Mouse (Mus musculus) erythroblast, embryonic 14.5 days (primary cell): ENCODE measurements at regions not wholly inside any gene's neighbourhood (a gene's known extent, or its start where the extent isn't known, plus 50 kb on each side); places are given as distances from the start of the nearest gene placed in this dataset.

ENCODE experiments used
- H3K27me3 ChIP-seq: 2 replicates; pipeline ENCODE4 v1.6.1; 2012; ENCODE audit warnings: inconsistent platforms; ENCODE audit not compliant: control insufficient read depth
- H3K36me3 ChIP-seq: 2 replicates; pipeline ENCODE4 v1.6.1; 2012; ENCODE audit warnings: mild to moderate bottlenecking, inconsistent platforms; ENCODE audit not compliant: control insufficient read depth
- H3K4me1 ChIP-seq: 2 replicates; pipeline ENCODE4 v1.6.1; 2012; ENCODE audit warnings: inconsistent platforms; ENCODE audit not compliant: control insufficient read depth
- H3K4me3 ChIP-seq: replicated peaks from 2 replicates; pipeline ENCODE3; 2012; ENCODE audit warnings: moderate library complexity, mild to moderate bottlenecking, inconsistent platforms
- H3K9me3 ChIP-seq: 2 replicates; pipeline ENCODE4 v1.6.1; 2012; ENCODE audit warnings: low read length, inconsistent platforms, mixed read lengths; ENCODE audit not compliant: control insufficient read depth
- GATA1 ChIP-seq: IDR thresholded peaks from 2 replicates; pipeline ENCODE4 v1.6.1; 2012; ENCODE audit warnings: low read length, inconsistent platforms, mixed read lengths
- TAL1 ChIP-seq: IDR thresholded peaks from 3 replicates; pipeline ENCODE4 v1.6.1; 2012; ENCODE audit warnings: low read length, inconsistent platforms, mixed read lengths

- TF ChIP-seq TAL1 (no peak), GATA1 (no peak)
- H3K27me3 ChIP-seq, result no peaks in the 10 kb centered on the region
- H3K4me3 ChIP-seq, result no peak overlapping the region
- no peaks in the 10 kb centered on the region for H3K4me1 ChIP-seq
- H3K9me3 ChIP-seq, result no peaks in the 10 kb centered on the region
- no peaks in the 10 kb centered on the region for H3K36me3 ChIP-seq
Observed at GRCm38 (mm10) chr14:25168310-25168709, 290.7 kb upstream of the Zmiz1 start.

GRCm38 (mm10) chr14:25173281-25173680 is 285.7 kb upstream of the Zmiz1 start:
- H3K36me3 ChIP-seq, result no peaks in the 10 kb centered on the region
- H3K4me3 ChIP-seq, result no peak overlapping the region
- TF ChIP-seq TAL1, result no peak
- no peak for TF ChIP-seq GATA1
- H3K9me3 ChIP-seq, result no peaks in the 10 kb centered on the region
- no peaks in the 10 kb centered on the region for H3K27me3 ChIP-seq
- no peaks in the 10 kb centered on the region for H3K4me1 ChIP-seq

DNA sequence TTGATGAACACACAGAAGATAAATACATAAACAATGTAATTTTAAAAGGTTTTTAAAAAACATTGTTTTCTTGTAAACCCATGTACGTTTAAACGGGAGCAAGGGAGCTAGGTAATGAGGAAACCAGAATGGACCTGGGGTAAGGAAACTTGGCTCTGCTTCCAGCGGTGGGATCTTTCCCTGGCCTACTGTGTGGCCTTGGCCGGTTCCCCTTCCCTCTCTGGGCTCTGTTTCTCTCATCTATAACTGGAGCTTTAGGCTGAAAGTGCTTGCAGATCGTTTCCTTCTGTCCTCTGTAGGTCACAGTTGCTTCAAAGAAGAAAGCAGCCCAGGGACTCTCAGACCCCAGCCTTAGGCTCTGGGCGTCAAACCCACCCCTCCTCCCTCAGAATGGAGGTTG is 285.1 kb upstream of the Zmiz1 start:
- Histone ChIP-seq H3K4me1 (no peaks in the 10 kb centered on the region), H3K4me3 (no peak overlapping the region)
- TF ChIP-seq TAL1 (no peak), GATA1 (no peak)

GRCm38 (mm10) chr14:25174402-25174801 is 284.6 kb upstream of the Zmiz1 start:
- no peaks in the 10 kb centered on the region for H3K27me3 ChIP-seq
- TF ChIP-seq GATA1 (no peak), TAL1 (no peak)
- no peaks in the 10 kb centered on the region for H3K36me3 ChIP-seq
- no peaks in the 10 kb centered on the region for H3K9me3 ChIP-seq
- H3K4me1 ChIP-seq, result no peaks in the 10 kb centered on the region
- no peak overlapping the region for H3K4me3 ChIP-seq

More for the DNA sequence above, 285.1 kb upstream of the Zmiz1 start:
- Histone ChIP-seq H3K36me3 (no peaks in the 10 kb centered on the region), H3K9me3 (no peaks in the 10 kb centered on the region), H3K27me3 (no peaks in the 10 kb centered on the region)

GRCm38 (mm10) chr14:25176206-25176605 is 282.8 kb upstream of the Zmiz1 start:
- TF ChIP-seq GATA1, result no peak
- TF ChIP-seq TAL1, result no peak
- Histone ChIP-seq H3K9me3 (no peaks in the 10 kb centered on the region), H3K27me3 (no peaks in the 10 kb centered on the region), H3K4me1 (no peaks in the 10 kb centered on the region), H3K36me3 (no peaks in the 10 kb centered on the region), H3K4me3 (no peak overlapping the region)

DNA sequence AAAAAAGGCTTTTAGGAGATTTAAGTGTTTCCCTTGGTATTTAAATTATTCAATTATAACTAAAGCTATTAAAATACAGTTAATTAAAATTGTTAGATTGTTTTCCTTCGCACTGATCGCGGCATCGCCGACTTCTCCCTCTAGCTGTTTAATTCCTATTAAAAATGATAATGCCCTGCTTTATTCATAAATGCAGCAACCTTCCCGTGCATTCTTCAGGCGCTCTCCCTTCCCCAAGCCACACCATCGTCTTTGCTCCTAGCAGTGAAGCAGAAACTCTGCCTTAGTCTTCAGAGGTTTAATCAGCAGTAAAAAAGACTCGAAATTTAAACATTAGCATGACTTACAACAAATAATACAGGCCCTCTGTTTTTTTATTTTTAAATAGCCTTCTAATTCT is 278.9 kb upstream of the Zmiz1 start:
- TF ChIP-seq TAL1 (no peak), GATA1 (no peak)
- Histone ChIP-seq H3K9me3 (no peaks in the 10 kb centered on the region), H3K4me3 (no peak overlapping the region), H3K4me1 (no peaks in the 10 kb centered on the region), H3K27me3 (no peaks in the 10 kb centered on the region), H3K36me3 (no peaks in the 10 kb centered on the region)

- Histone ChIP-seq H3K27me3 (no peaks in the 10 kb centered on the region), H3K9me3 (no peaks in the 10 kb centered on the region), H3K36me3 (no peaks in the 10 kb centered on the region), H3K4me1 (no peaks in the 10 kb centered on the region), H3K4me3 (no peak overlapping the region)
- TF ChIP-seq TAL1 (no peak), GATA1 (no peak)
Observed at GRCm38 (mm10) chr14:25181406-25181805, 277.6 kb upstream of the Zmiz1 start.

- H3K4me3 ChIP-seq, result no peak overlapping the region
- H3K9me3 ChIP-seq, result no peaks in the 10 kb centered on the region
- H3K27me3 ChIP-seq, result no peaks in the 10 kb centered on the region
- no peaks in the 10 kb centered on the region for H3K4me1 ChIP-seq
- H3K36me3 ChIP-seq, result no peaks in the 10 kb centered on the region
- TF ChIP-seq GATA1 (no peak), TAL1 (no peak)
Observed at GRCm38 (mm10) chr14:25184042-25184441, 274.9 kb upstream of the Zmiz1 start.

DNA sequence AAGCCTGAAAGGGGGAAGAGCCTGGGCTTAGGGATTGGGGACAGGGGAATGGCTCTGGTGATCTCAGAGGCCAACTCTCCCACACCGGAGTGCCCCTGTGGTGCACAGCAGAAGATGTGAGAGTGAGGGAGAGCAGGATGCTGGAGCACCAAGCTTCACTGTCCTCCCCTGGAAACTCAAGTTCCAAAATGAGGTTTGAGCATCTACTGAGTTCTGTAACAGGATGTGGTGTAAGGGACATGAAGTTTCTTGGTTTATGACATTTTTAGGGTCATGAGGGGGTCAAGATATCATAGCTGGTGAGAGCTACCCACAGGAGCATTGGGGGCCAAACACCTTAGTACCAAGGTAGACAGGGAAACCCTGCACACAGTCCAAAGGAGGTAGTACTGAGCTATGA is 274.1 kb upstream of the Zmiz1 start:
- Histone ChIP-seq H3K4me1 (no peaks in the 10 kb centered on the region), H3K9me3 (no peaks in the 10 kb centered on the region), H3K4me3 (no peak overlapping the region), H3K27me3 (no peaks in the 10 kb centered on the region), H3K36me3 (no peaks in the 10 kb centered on the region)
- no peak for TF ChIP-seq TAL1
- no peak for TF ChIP-seq GATA1

DNA sequence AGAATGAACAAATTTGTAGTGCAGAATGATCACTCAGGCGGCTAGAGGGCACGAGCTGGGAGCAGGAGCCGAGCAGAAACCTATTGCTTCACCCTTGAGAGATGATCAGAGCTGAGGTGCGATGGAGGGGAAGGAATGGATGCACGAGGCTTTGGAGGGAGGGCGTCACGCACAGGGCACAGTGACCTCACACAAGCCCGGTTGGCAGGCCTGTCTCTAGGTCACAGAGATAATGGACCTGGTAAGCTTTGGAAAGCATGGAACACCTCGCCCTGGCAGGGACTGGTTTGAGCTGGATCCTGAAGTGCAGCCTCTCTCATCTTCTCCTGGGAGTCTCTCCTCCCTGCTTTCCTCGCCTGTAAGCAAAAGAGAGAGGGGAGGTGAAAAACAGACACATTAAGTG is 273.4 kb upstream of the Zmiz1 start:
- TF ChIP-seq GATA1 (no peak), TAL1 (no peak)
- no peak overlapping the region for H3K4me3 ChIP-seq
- no peaks in the 10 kb centered on the region for H3K4me1 ChIP-seq
- H3K27me3 ChIP-seq, result no peaks in the 10 kb centered on the region
- H3K9me3 ChIP-seq, result no peaks in the 10 kb centered on the region
- H3K36me3 ChIP-seq, result no peaks in the 10 kb centered on the region
